Mouse (Mus musculus): Measurements from ENCODE around the gene Crip3.

Gene Crip3

GRCm38 (mm10) chr17:46455110-46455691, 26.5 kb downstream of the Crip3 start:
- no peak for DNase-seq (ENCODE audit: low spot score in 2 of 2)

- no peak for DNase-seq (ENCODE audit: low spot score in 2 of 2)
Measured at GRCm38 (mm10) chr17:46457791-46458190, 29.1 kb downstream of the Crip3 start.

- DNase-seq (ENCODE audit: low spot score in 2 of 2) = no peak
Measured at GRCm38 (mm10) chr17:46458439-46458838, 29.7 kb downstream of the Crip3 start.

GRCm38 (mm10) chr17:46460673-46461072, 31.9 kb downstream of the Crip3 start:
- no peak for DNase-seq (ENCODE audit: low spot score in 2 of 2)

- DNase-seq (ENCODE audit: low spot score in 2 of 2) = no peak
Measured at GRCm38 (mm10) chr17:46461347-46461746, 32.6 kb downstream of the Crip3 start.

GRCm38 (mm10) chr17:46462226-46462625, 33.5 kb downstream of the Crip3 start:
- DNase-seq (ENCODE audit: low spot score in 2 of 2) = no peak

- DNase-seq (ENCODE audit: low spot score in 2 of 2) = no peak
Measured at GRCm38 (mm10) chr17:46467830-46468229, 39.1 kb downstream of the Crip3 start.

GRCm38 (mm10) chr17:46476601-46477000, 47.9 kb downstream of the Crip3 start:
- DNase-seq (ENCODE audit: low spot score in 2 of 2) = no peak

- no peak for DNase-seq (ENCODE audit: low spot score in 2 of 2)
Measured at GRCm38 (mm10) chr17:46477286-46477685, 48.6 kb downstream of the Crip3 start.

Data from frontal cortex, postnatal 10 days (tissue).